Mouse (Mus musculus) heart, adult 18-20 months (tissue): ENCODE measurements at regions not wholly inside any gene's neighbourhood (a gene's known extent, or its start where the extent isn't known, plus 50 kb on each side); places are given as distances from the start of the nearest gene placed in this dataset.

Experiments used
- DNase-seq, 2 experiments: peaks; one replicate each; pipeline ENCODE4 v3.0.0; 2021 to 2022; ENCODE audit warnings: mixed read lengths in 1 of 2

DNA sequence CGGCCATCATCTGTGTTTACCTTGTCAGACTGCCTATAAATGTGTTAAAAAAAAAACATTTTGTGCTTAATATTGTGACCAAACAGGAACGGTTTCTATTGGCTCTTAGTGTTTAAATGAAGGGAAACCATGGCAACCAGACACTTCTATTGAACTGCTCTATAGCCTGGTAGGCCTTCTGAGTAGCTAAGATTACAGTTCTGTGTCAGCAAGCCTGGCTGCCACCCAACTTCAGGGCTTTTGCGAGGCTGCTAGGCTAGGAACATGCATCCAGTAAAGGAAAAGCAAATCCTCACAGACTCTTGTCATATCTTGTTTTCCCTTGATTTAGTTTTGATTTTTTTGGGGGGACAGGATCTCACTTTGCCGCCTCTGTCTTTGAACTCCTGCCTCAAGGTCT is 61.3 kb upstream of the Map1b start:
- no peak for DNase-seq

DNA sequence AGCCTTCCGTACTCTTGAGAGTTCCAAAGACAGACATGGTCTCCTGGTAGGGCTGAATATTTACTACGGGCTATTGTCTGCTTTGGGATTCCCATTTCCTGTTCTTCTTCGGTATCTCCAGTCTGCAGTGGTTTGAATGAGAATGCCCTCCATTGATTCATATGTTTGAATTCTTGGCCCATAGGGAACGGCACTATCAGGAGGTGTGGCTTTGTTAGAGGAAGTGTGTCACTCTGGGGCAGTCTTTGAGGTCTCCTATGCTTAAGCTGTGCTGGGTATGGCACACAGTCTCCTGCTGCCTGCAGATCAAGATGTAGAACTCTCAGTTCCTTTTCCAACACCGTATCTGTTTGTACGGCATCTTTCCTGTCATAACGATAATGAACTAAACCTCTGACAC is 56.7 kb upstream of the Map1b start:
- DNase-seq: no peak

DNA sequence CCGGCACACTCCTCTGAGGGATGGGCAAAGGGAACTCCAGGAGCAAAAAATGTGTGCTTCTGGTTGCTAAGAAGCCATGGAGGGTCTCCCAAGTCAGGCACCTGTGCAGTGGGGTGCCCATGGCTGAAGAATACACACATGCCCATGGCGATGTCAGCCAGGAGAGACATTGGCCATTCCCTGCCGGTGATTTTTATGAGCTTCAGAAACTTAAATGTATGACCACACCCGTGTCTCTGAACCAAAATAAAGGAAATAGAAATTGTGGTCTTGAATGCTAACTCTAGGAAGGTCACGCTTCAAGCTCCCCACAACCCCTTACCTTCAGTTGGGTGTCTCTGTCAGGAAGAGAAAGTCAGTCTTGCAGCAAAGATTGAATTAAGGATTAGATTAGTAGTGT is 56.0 kb upstream of the Map1b start:
- DNase-seq: no peak
